Mouse (Mus musculus) neural tube, embryonic 12.5 days (tissue): ENCODE measurements around the gene Lpp. TPM values are rescaled to one million over a fixed set of nuclear protein-coding genes. Genes with fewer than 3 reads are reported as not detected.

Source experiments
- ATAC-seq: fragments of 200-750 bp; cut with Nextera tagmentation; 2 replicates; pipeline ENCODE4 v1.8.0; 2017; ENCODE audit warnings: low read depth, mild to moderate bottlenecking, moderate TSS enrichment, moderate library complexity; ENCODE audit not compliant: low FRiP score
- H3K27ac ChIP-seq: fragments of 300-500 bp; sonication (generic); 2 replicates; pipeline ENCODE4 v1.5.1; 2016
- H3K27me3 ChIP-seq: fragments of 300-500 bp; sonication (generic); replicated peaks from 2 replicates; pipeline ENCODE4 v1.6.1; 2016; ENCODE audit warnings: mild to moderate bottlenecking
- H3K36me3 ChIP-seq: fragments of 300-500 bp; sonication (generic); 2 replicates; pipeline ENCODE4 v1.6.1; 2016; ENCODE audit warnings: mild to moderate bottlenecking
- H3K4me1 ChIP-seq: fragments of 300-500 bp; sonication (generic); 2 replicates; pipeline ENCODE4 v1.6.1; 2016
- H3K4me2 ChIP-seq: fragments of 300-500 bp; sonication (generic); replicated peaks from 2 replicates; pipeline ENCODE4 v1.6.1; 2016; ENCODE audit warnings: mild to moderate bottlenecking
- H3K4me3 ChIP-seq: fragments of 300-500 bp; sonication (generic); 2 replicates; pipeline ENCODE4 v1.5.1; 2016
- H3K9ac ChIP-seq: fragments of 300-500 bp; sonication (generic); 2 replicates; pipeline ENCODE4 v1.6.1; 2016; ENCODE audit warnings: mild to moderate bottlenecking
- H3K9me3 ChIP-seq: fragments of 300-500 bp; sonication (generic); 2 replicates; pipeline ENCODE4 v1.6.1; 2016; ENCODE audit warnings: mild to moderate bottlenecking
- WGBS: fragments of 180-500 bp; shearing (Covaris S2); methylation state at CpG from one replicate; pipeline ENCODE4 v1.1.7; 2016; 5-methylcytosine and 5-hydroxymethylcytosine counted together
- polyA plus RNA-seq: library from polyadenylated mRNA; unstranded; fragments of >200 nt; fragmentation: Nextera tagmentation; extraction: Ambion mirVana; gene quantifications from 2 replicates; pipeline ENCODE4 v1.2.1, GENCODE M21; 2016

The Lpp gene
- polyA plus RNA-seq, 1 experiment from 2014 or later: 18.8 TPM

GRCm38 (mm10) chr16:24478851-24479250 is 85.5 kb downstream of the Lpp start:
- no peak for ATAC-seq

DNA sequence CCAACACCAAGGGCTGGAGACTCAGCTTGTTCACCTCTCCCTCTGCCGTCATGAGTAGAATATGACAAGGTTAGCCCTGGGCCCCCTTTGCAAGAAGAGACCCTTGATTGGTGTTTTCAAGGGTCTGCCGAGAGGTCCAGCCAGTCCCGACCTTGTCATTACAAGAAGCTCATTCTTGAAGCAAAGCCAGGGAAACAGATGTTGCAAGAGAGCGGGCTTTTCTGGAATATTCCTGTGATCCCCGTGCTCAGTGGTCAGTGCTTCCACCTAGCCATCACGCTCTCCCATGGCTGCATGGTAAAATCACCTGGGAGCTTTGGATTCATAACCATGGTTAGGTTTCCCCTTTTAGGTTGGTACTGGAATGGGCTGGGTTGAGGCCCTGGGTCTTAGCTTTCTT is 89.3 kb downstream of the Lpp start:
- Histone ChIP-seq H3K4me3 (no peak overlapping the region), H3K27ac (no peak overlapping the region), H3K27me3 (no peaks in the 10 kb centered on the region), H3K9me3 (no peaks in the 10 kb centered on the region), H3K4me2 (no peak overlapping the region), H3K36me3 (no peaks in the 10 kb centered on the region), H3K9ac (no peak overlapping the region), H3K4me1 (no peaks in the 10 kb centered on the region)
- no peak for ATAC-seq
- WGBS: 93% methylated on average over 6 of the region's 6 CpGs

More at GRCm38 (mm10) chr16:24478851-24479250, 85.5 kb downstream of the Lpp start:
- H3K4me2 ChIP-seq: no peak overlapping the region
- H3K36me3 ChIP-seq: no peaks in the 10 kb centered on the region
- WGBS: 97% methylated on average over 4 of the region's 4 CpGs
- no peak overlapping the region for H3K4me3 ChIP-seq
- no peak overlapping the region for H3K9ac ChIP-seq
- no peaks in the 10 kb centered on the region for H3K27me3 ChIP-seq
- H3K4me1 ChIP-seq: peaks cover 10% of the 10 kb centered on the region
- no peak overlapping the region for H3K27ac ChIP-seq
- H3K9me3 ChIP-seq: no peaks in the 10 kb centered on the region

GRCm38 (mm10) chr16:24483527-24484101 is 90.3 kb downstream of the Lpp start:
- no peak overlapping the region for H3K27ac ChIP-seq
- no peaks in the 10 kb centered on the region for H3K9me3 ChIP-seq
- no peaks in the 10 kb centered on the region for H3K27me3 ChIP-seq
- H3K9ac ChIP-seq: no peak overlapping the region
- H3K4me2 ChIP-seq: no peak overlapping the region
- H3K36me3 ChIP-seq: no peaks in the 10 kb centered on the region
- no peak for ATAC-seq
- H3K4me3 ChIP-seq: no peak overlapping the region
- WGBS: 92% methylated on average over 13 of the region's 13 CpGs
- no peaks in the 10 kb centered on the region for H3K4me1 ChIP-seq

- 68% methylated on average over 6 of the region's 6 CpGs for WGBS
- H3K27ac ChIP-seq: no peak overlapping the region
- H3K9ac ChIP-seq: no peak overlapping the region
- no peak overlapping the region for H3K4me3 ChIP-seq
- H3K4me2 ChIP-seq: no peak overlapping the region
- no peaks in the 10 kb centered on the region for H3K27me3 ChIP-seq
- H3K36me3 ChIP-seq: no peaks in the 10 kb centered on the region
- ATAC-seq: no peak
- H3K9me3 ChIP-seq: no peaks in the 10 kb centered on the region
- peaks cover 20% of the 10 kb centered on the region for H3K4me1 ChIP-seq
These were observed 94.5 kb downstream of the Lpp start for GRCm38 (mm10) chr16:24487782-24488241.

- no peak overlapping the region for H3K4me2 ChIP-seq
- H3K27ac ChIP-seq: no peak overlapping the region
- no peak overlapping the region for H3K4me3 ChIP-seq
- no peak for ATAC-seq
- no peaks in the 10 kb centered on the region for H3K27me3 ChIP-seq
- no peak overlapping the region for H3K9ac ChIP-seq
- H3K4me1 ChIP-seq: peaks cover 23% of the 10 kb centered on the region
- H3K9me3 ChIP-seq: no peaks in the 10 kb centered on the region
- no peaks in the 10 kb centered on the region for H3K36me3 ChIP-seq
- 89% methylated on average over 8 of the region's 8 CpGs for WGBS
These were observed 96.4 kb downstream of the Lpp start for GRCm38 (mm10) chr16:24489516-24490285.

DNA sequence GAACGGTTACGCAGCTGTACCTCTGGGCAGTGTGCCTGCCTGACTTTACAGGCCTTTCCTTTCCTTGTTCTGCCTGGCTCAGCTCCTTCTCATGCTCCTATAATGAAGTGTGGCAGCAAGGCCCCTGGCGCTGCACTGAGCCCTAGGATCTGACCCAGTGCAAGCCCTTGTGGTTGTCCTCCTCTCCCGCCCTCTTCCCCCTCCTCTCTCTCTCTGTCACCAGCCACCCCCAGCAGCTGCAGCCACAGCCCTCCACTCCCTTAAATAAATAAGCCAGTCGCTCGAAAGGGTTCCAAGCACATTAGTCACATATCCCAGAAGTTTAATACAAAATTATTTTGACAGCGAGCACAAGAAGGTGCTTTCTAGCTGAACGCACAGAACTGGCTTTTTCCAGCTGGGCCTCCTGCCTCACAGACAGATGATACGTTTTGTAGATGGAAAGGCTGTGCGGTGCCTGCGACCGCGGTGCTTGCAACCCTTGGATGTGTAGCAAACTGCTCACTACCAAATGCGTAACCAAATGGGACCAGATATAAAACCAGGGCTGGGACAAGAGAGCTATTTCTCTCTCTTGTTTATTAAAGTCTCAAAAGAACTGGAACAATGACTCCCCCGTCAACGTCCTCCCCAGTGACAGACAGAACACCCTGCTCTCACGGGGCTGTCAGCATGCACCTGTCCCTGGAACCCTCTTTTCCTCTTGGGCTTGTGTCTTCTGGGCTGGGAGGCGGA is 97.6 kb downstream of the Lpp start:
- H3K4me2 ChIP-seq: no peak overlapping the region
- 50% methylated on average over 18 of the region's 18 CpGs for WGBS

GRCm38 (mm10) chr16:24491486-24491758 is 98.1 kb downstream of the Lpp start:
- Histone ChIP-seq H3K36me3 (no peaks in the 10 kb centered on the region), H3K4me3 (no peak overlapping the region), H3K4me1 (peaks cover 35% of the 10 kb centered on the region), H3K9ac (no peak overlapping the region), H3K4me2 (no peak overlapping the region), H3K27me3 (no peaks in the 10 kb centered on the region), H3K27ac (no peak overlapping the region), H3K9me3 (no peaks in the 10 kb centered on the region)
- no peak for ATAC-seq
- WGBS: 81% methylated on average over 2 of the region's 2 CpGs

More for the DNA sequence above, 97.6 kb downstream of the Lpp start:
- Histone ChIP-seq H3K9ac (no peak overlapping the region), H3K9me3 (no peaks in the 10 kb centered on the region), H3K4me1 (peaks cover 34% of the 10 kb centered on the region), H3K36me3 (no peaks in the 10 kb centered on the region), H3K27ac (no peak overlapping the region), H3K4me3 (no peak overlapping the region), H3K27me3 (no peaks in the 10 kb centered on the region)
- peak; percentile 31; the same call in 1 of the 2 replicates for ATAC-seq

DNA sequence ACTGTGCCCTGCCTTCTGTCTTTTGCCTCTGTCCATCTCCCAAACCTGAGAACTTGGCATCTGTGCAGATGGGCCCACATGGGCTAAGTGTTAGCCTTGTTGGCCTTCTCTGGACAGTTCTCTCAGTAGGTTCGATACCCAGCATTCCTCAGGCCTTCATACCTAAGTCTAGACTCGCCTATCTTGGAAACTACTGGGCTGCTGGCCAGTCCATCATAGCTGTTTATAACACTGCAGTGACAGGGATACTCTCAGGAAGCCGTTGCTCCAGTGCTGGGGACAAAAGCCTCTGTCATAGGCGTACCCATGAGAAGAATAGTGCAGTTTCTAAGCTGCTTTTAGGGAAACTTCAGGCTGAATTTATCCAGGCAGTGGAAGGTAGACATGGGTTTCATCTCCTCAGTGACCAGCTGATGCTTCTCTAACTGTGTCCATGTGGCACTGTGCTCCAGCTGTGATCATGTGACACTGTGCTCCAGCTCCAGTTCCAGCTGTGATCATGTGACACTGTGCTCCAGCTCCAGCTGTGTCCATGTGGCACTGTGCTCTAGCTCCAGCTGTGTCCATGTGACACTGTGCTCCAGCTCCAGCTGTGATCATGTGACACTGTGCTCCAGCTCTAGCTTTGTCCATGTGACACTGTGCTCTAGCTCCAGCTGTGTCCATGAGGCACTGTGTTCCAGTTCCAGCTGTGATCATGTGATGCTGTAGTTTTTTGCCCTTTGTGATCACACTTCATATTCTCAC is 99.1 kb downstream of the Lpp start:
- ATAC-seq: no peak
- Histone ChIP-seq H3K9ac (no peak overlapping the region), H3K36me3 (no peaks in the 10 kb centered on the region), H3K4me1 (peaks cover 35% of the 10 kb centered on the region), H3K27me3 (no peaks in the 10 kb centered on the region), H3K4me3 (no peak overlapping the region), H3K4me2 (no peak overlapping the region), H3K27ac (no peak overlapping the region), H3K9me3 (no peaks in the 10 kb centered on the region)
- WGBS: 71% methylated on average over 4 of the region's 4 CpGs

DNA sequence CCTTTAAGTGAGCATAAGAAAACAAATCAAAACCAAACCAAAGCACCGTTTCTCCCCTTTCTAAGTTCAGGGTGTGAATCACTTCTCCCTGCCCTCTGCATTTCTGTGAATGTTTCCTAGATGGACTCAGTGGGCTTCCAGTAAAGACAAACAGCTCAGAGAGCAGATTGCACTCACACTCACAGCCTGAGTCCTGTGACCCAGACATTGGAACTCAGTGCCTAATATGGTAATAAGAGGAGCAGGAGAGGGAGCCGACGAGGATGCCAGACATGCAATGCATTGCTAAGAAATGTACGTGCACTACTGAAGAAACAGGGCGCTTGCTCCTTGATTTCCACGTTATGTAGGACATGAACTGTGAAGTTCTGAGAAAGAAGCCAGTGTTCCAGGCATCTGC is 101.2 kb downstream of the Lpp start:
- no peaks in the 10 kb centered on the region for H3K27me3 ChIP-seq
- 57% methylated on average over 6 of the region's 6 CpGs for WGBS
- ATAC-seq: no peak
- H3K36me3 ChIP-seq: no peaks in the 10 kb centered on the region
- no peak overlapping the region for H3K4me3 ChIP-seq
- peaks cover 35% of the 10 kb centered on the region for H3K4me1 ChIP-seq
- H3K9ac ChIP-seq: no peak overlapping the region
- no peak overlapping the region for H3K4me2 ChIP-seq
- no peak overlapping the region for H3K27ac ChIP-seq
- no peaks in the 10 kb centered on the region for H3K9me3 ChIP-seq

DNA sequence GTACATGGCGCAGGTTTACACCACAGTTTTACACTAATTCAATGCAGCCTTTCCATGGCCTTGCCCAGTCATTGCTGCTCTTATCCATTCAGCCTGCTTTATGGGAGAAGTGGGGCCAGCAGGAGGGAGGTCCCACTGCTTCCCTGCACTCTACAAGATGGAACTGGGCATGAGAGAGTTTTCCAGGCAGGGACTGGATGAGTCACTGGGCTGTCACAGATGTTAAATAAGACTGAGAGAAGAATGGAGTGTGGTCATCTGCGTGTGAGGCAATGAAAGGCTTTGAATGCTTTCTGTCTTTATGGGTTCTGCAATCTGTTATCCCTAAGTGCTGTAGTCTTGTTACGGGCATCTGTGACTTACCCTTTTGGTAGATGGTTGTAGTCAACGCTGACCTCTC is 102.2 kb downstream of the Lpp start:
- H3K27me3 ChIP-seq: no peaks in the 10 kb centered on the region
- H3K4me3 ChIP-seq: no peak overlapping the region
- H3K27ac ChIP-seq: no peak overlapping the region
- no peak overlapping the region for H3K4me2 ChIP-seq
- no peak for ATAC-seq
- H3K9me3 ChIP-seq: no peaks in the 10 kb centered on the region
- no peaks in the 10 kb centered on the region for H3K36me3 ChIP-seq
- H3K4me1 ChIP-seq: peaks cover 27% of the 10 kb centered on the region
- H3K9ac ChIP-seq: no peak overlapping the region
- WGBS: 51% methylated on average over 4 of the region's 4 CpGs

DNA sequence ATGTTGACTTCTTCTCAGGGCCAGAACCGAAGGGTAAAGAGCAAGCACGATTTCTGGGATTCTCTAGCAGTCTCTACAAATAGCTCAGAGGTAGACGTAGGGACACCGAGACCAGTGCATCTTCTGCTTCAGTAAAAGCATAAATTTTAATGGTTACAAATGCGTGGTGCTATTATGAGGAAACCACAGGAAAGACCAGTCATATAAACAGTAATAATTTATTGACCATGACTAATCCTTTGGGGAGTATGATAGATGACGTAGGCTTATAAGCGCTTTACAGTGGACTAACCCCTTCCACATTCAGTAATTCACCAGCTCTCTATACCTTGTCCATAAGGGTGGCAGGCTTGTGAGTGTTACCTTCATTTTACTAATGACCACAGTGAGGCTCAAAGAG is 103.3 kb downstream of the Lpp start:
- H3K27ac ChIP-seq: no peak overlapping the region
- peaks cover 30% of the 10 kb centered on the region for H3K4me1 ChIP-seq
- ATAC-seq: no peak
- H3K27me3 ChIP-seq: no peaks in the 10 kb centered on the region
- no peaks in the 10 kb centered on the region for H3K36me3 ChIP-seq
- H3K4me3 ChIP-seq: no peak overlapping the region
- WGBS: 67% methylated on average over 7 of the region's 7 CpGs
- no peak overlapping the region for H3K9ac ChIP-seq
- H3K4me2 ChIP-seq: no peak overlapping the region
- no peaks in the 10 kb centered on the region for H3K9me3 ChIP-seq

- peaks cover 33% of the 10 kb centered on the region for H3K4me1 ChIP-seq
- ATAC-seq: no peak
These were observed 104.1 kb downstream of the Lpp start for GRCm38 (mm10) chr16:24497413-24497812.

More at GRCm38 (mm10) chr16:24497413-24497812, 104.1 kb downstream of the Lpp start:
- no peak overlapping the region for H3K27ac ChIP-seq
- no peaks in the 10 kb centered on the region for H3K36me3 ChIP-seq
- 90% methylated on average over 2 of the region's 2 CpGs for WGBS
- no peaks in the 10 kb centered on the region for H3K27me3 ChIP-seq
- no peak overlapping the region for H3K4me2 ChIP-seq
- no peak overlapping the region for H3K4me3 ChIP-seq
- no peak overlapping the region for H3K9ac ChIP-seq
- no peaks in the 10 kb centered on the region for H3K9me3 ChIP-seq
